11 mouse cellular contexts compared by ENCODE assay signal in genomic region chr1:40095585-40095984, GRCm38 (mm10). TPM values are rescaled to one million over a fixed set of nuclear protein-coding genes. Genes with fewer than 3 reads are reported as not detected.
DNase-seq lines count a peak whose midpoint lies in the region; TF ChIP-seq lines count a peak whose summit lies in the region.
"Had no signal": no experiment of that assay in that cellular context is flagged by ENCODE, and none has a peak within 500 bp of the region (broad histone marks: within the 10 kb centered on the region; RNA-seq: fewer than 3 reads in every experiment).

No protein-coding gene starts in this region.

- peak; percentile 70 for TF ChIP-seq CTCF in layer of hippocampus, adult 2 months (conservative IDR thresholded peaks at IDR 0.05)
- TF ChIP-seq CTCF in bone marrow, adult 2 months (IDR thresholded peaks at IDR 0.05; ENCODE audit: control insufficient read depth, insufficient read depth, low read length): peak; percentile 39; the same call in 1 of the 2 replicates

- 39% methylated on average over 1 of the region's 1 CpGs for WGBS in bone marrow, adult 2 months

- no peak overlapping the region for H3K27ac ChIP-seq in layer of hippocampus, adult 2 months
- no peak overlapping the region for H3K27ac ChIP-seq in bone marrow, adult 2 months (ENCODE audit: control insufficient read depth, insufficient read depth, low read depth, low read length, poor library complexity)

- intact Hi-C loops in heart, postnatal 14 days (cut with DNase I): no loop called here

- TF ChIP-seq POLR2A in bone marrow, adult 2 months (IDR thresholded peaks at IDR 0.05; ENCODE audit: borderline replicate concordance, control insufficient read depth, low read depth, low read length): no peak

- no peak overlapping the region for H3K4me3 ChIP-seq in layer of hippocampus, adult 2 months
- H3K4me3 ChIP-seq in bone marrow, adult 2 months (replicated peaks; ENCODE audit: control insufficient read depth, low read depth, low read length): no peak overlapping the region

- no peak for DNase-seq in layer of hippocampus, adult 2 months (ENCODE audit: low spot score in 2 of 2)
- no peak for DNase-seq in layer of hippocampus, postnatal 10 days (ENCODE audit: low spot score in 2 of 2)
- peak; percentile 13 for DNase-seq in 3T3-L1 (ENCODE audit: low read depth, low spot score)
- DNase-seq in A20 (ENCODE audit: low read depth, low spot score): peak; percentile 53
- DNase-seq in embryo, embryonic 10.5 days (ENCODE audit: low spot score): no peak
- no peak for DNase-seq in heart, postnatal 14 days
- DNase-seq: adrenal gland, postnatal 10 days; forebrain, postnatal 0 days; kidney, postnatal 4 days had no signal

- H3K4me1 ChIP-seq in bone marrow, adult 2 months (ENCODE audit: control insufficient read depth, insufficient read depth, low read length): peaks cover 4% of the 10 kb centered on the region

RNA-seq across cellular contexts. Expression of gene Il1r2, which starts 21.7 kb away (rescaled TPM):
- not detected for total RNA-seq in layer of hippocampus, adult 2 months (2021)
- under 1 TPM; 0.34 to 0.60 TPM for total RNA-seq in layer of hippocampus, postnatal 10 days (2021)
- 10.6 and 36.8 TPM in 2 replicates for polyA plus RNA-seq in bone marrow, adult 2 months (2011; ENCODE audit: insufficient read depth, insufficient read length, low replicate concordance, missing spikeins)
- total RNA-seq in heart, postnatal 14 days (2021): under 1 TPM; 0.39 to 0.45 TPM
- total RNA-seq: forebrain, postnatal 0 days; heart, postnatal 10 days had no signal

Comparison
In these comparisons a context has a peak if more than half of its experiments do, and no peak if none do; other contexts are left out.
1. DNase-seq: peak in 3T3-L1 (single experiment) and A20 (single experiment); none in layer of hippocampus, adult 2 months (0 of 2), layer of hippocampus, postnatal 10 days (0 of 2), embryo, embryonic 10.5 days (single experiment) and heart, postnatal 14 days (0 of 2).